Mouse (Mus musculus) ES-E14 (cell line): ENCODE measurements around the gene Ggt7.
"Not testable (repeated sequence)": the region's sequence is repeated elsewhere in the genome, so short reads cannot be mapped to it uniquely, and the experiment has no call there.

ENCODE experiments used
- CHD2 ChIP-seq: IDR thresholded peaks from 2 replicates; pipeline ENCODE4 v1.6.1; 2014; ENCODE audit warnings: mild to moderate bottlenecking, low read depth, low read length, inconsistent platforms
- HCFC1 ChIP-seq: IDR thresholded peaks from 2 replicates; pipeline ENCODE4 v1.6.1; 2012; ENCODE audit warnings: low read length, inconsistent platforms, borderline replicate concordance; ENCODE audit not compliant: insufficient read depth
- MAFK ChIP-seq: IDR thresholded peaks from 2 replicates; pipeline ENCODE4 v1.6.1; 2014; ENCODE audit warnings: mild to moderate bottlenecking, low read depth, low read length, inconsistent platforms; ENCODE audit not compliant: insufficient read depth
- ZC3H11A ChIP-seq: IDR thresholded peaks from 2 replicates; pipeline ENCODE4 v1.6.1; 2012; ENCODE audit warnings: low read depth, mild to moderate bottlenecking, inconsistent platforms, low read length, borderline replicate concordance

DNA sequence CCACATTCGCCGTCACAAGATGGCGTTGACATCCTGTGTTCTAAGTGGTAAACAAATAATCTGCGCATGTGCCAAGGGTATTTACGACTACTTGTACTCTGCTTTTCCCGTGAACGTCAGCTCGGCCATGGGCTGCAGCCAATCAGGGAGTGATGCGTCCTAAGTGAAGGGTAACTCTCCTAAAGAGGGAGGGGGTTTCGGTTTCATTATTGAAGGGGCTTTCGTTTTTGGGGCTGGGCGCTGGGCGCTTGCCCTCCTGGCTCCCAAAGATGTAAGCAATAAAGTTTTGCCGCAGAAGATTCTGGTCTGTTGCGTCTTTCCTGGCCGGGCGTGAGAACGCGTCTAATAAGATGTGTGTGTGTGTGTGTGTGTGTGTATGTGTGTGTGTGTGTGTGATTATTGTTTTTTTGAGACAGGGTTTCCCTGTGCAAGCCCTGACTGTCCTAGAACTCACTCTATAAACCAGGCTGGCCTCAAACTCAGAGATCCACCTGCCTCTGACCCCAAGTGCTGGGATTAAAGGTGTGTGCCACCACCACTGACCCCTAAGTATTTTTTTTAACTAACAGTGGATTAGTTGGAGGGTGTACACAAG, 20.5 kb upstream of the Ggt7 start:
- not testable (repeated sequence) for TF ChIP-seq MAFK, ZC3H11A, HCFC1, CHD2
